Mouse (Mus musculus) midbrain, embryonic 10.5 days (tissue): ENCODE measurements around the gene Snrpd3. TPM values are rescaled to one million over a fixed set of nuclear protein-coding genes. Genes with fewer than 3 reads are reported as not detected.

ENCODE experiments used
- polyA plus RNA-seq: library from polyadenylated mRNA; unstranded; fragments of >200 nt; fragmentation: Nextera tagmentation; extraction: Ambion mirVana; gene quantifications from 2 replicates; pipeline ENCODE4 v1.2.1, GENCODE M21; 2016

Gene Snrpd3
- polyA plus RNA-seq, 1 experiment from 2014 or later, result 271 TPM

Other genes starting within 250 kb of the Snrpd3 start
- 1.5 and 2.1 TPM in 2 replicates for gene Adora2a, start 200.7 kb upstream of the Snrpd3 start, polyA plus RNA-seq
- gene Upb1, start 116.4 kb upstream of the Snrpd3 start, polyA plus RNA-seq, result not detected in 2 replicates
- 32.1 and 35.7 TPM in 2 replicates for gene Gucd1, start 421 bp downstream of the Snrpd3 start, polyA plus RNA-seq
- gene Lrrc75b, start 42.8 kb downstream of the Snrpd3 start, polyA plus RNA-seq, result 1.6 and 3.8 TPM in 2 replicates
- 2.7 and 3.1 TPM in 2 replicates for gene Ggt1, start 44.1 kb downstream of the Snrpd3 start, polyA plus RNA-seq
- gene Ggt5, start 71.8 kb downstream of the Snrpd3 start, polyA plus RNA-seq, result 0.56 and 1.2 TPM in 2 replicates
- gene Susd2, start 126.5 kb downstream of the Snrpd3 start, polyA plus RNA-seq, result 1.6 and 1.9 TPM in 2 replicates
- gene Cabin1, start 246.8 kb downstream of the Snrpd3 start, polyA plus RNA-seq, result 32.6 and 37.8 TPM in 2 replicates